Mouse (Mus musculus) gastrocnemius, postnatal 36 days (tissue): ENCODE data around the gene Ifitm2. TPM values are rescaled to one million over a fixed set of nuclear protein-coding genes. Genes with fewer than 3 reads are reported as not detected.
"Not testable (repeated sequence)": the region's sequence is repeated elsewhere in the genome, so short reads cannot be mapped to it uniquely, and the experiment has no call there.

Experiments
- DNase-seq, 2 experiments: peaks; one replicate each; pipeline ENCODE4 v3.0.0; 2022
- intact Hi-C: fragments of 180-260 bp; cut with DNase I; formaldehyde crosslinking; loops from one replicate; pipeline ENCODE4 v1.15.1; 2025
- long read RNA-seq, 2 experiments: library from polyadenylated mRNA; stranded (forward); transcript quantifications; one replicate each; pipeline ENCODE4 v2.0.0; 2021
- total RNA-seq, 2 experiments: library from RNA; stranded (reverse); gene quantifications; 2 replicates each; pipeline ENCODE4 v1.2.3; 2021

Gene Ifitm2
- total RNA-seq, result 10 to 100 TPM; 50.9 to 51.8 TPM
- long read RNA-seq, experiment 1, transcript Ifitm2-201 (2 exons, 655 nt), result major isoform, 101 of 105 reads
- long read RNA-seq, experiment 1, partial matches to known transcripts, result 2 of 105 reads
- long read RNA-seq, experiment 1, other reads (novel, unspliced or antisense), result 2 of 105 reads
- long read RNA-seq, experiment 2, transcript Ifitm2-201 (2 exons, 655 nt), result major isoform, 85 of 93 reads
- long read RNA-seq, experiment 2, partial matches to known transcripts, result 8 of 93 reads
- long read RNA-seq, experiment 2, other reads (novel, unspliced or antisense), result 0 of 93 reads

DNA sequence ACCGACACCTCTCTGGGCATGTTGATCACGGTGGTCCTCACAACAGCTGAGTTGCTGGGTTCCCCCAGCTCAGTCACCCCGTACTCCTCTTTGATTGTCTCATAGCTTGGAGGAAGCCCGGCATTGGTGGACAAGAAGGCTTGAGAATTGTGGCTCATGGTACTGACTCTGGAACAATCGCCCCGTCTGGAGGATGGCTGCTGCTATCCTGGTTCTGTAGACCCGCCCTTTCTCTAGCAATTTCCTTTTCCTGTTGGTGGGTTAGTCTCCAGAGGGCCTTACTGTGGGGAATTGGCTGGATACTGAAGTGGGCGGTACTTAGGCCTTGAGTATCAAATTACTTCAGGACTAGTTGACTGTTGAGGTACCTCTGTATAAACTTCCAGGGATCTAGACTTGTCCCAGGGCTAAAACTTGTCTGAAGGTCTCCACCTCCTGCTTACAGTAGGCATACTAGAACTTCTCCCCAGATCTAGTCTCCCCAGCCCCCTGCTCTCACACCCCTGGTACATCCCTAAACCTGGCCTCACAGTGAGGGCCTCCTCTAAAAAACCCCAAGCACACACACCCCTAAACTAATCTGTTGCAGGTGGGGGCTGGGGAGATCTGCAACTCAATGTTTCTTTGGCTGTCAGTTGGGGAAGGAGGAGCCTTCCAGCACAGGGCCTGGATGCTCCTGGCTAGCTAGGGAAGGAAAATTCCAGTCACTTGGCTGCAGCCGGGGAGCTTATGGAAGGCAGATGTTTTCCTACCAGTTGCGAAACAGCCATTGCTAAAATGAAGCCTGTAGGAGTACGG lies at the start of gene Ifitm2, which contains the start of gene Gm45717:
TSS of gene Ifitm2 (minus strand) at position 230 of the 798 bp plus-strand sequence.
TSS of gene Gm45717 (minus strand) at position 180 of the 798 bp plus-strand sequence.
- intact Hi-C loops, result loop anchor here (5.0 kb wide), 1 partner anchor 91 kb away; no protein-coding TSS in a partner anchor

GRCm38 (mm10) chr7:141003248-141004010 lies 47.6 kb upstream of the Ifitm2 start:
- DNase-seq, result no peak
- intact Hi-C loops, result no loop called here

More for the DNA sequence above, at the start of gene Ifitm2, which contains the start of gene Gm45717:
- peak; percentile 75 to 81 for DNase-seq

- intact Hi-C loops, result no loop called here
- no peak for DNase-seq
These were observed 45.3 kb upstream of the Ifitm2 start for GRCm38 (mm10) chr7:141000881-141001708.

GRCm38 (mm10) chr7:140998853-140999700 lies 43.3 kb upstream of the Ifitm2 start:
- intact Hi-C loops, result no loop called here
- no peak for DNase-seq

GRCm38 (mm10) chr7:140997817-140998216 lies 42.0 kb upstream of the Ifitm2 start:
- intact Hi-C loops, result no loop called here
- no peak for DNase-seq

- intact Hi-C loops, result no loop called here
These were observed 35.4 kb upstream of the Ifitm2 start for GRCm38 (mm10) chr7:140991117-140991689.

DNA sequence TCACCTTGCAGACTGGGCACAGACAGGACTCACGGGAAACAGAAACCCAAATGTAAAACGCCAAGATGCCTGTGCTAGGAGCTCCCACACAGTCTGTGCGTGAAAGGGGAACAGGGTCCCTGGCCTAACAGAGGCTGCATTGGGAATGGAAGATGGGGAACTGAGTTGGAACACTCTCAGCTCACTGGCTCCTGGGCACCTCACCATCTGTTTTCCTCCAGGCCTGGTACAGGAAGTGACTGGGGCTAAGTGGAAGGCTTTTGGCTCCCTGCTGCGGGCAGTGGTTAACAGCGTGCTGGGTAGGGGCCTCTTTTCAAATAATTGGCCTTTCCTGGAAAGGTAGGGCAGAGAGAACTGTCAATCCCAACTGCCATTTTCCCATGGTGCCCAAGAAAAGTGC lies 34.8 kb upstream of the Ifitm2 start:
- DNase-seq, result no peak
- intact Hi-C loops, result no loop called here

More at GRCm38 (mm10) chr7:140991117-140991689, 35.4 kb upstream of the Ifitm2 start:
- DNase-seq, result no peak

- DNase-seq, result no peak
- intact Hi-C loops, result no loop called here
These were observed 34.4 kb upstream of the Ifitm2 start for GRCm38 (mm10) chr7:140990185-140990584.

- intact Hi-C loops, result no loop called here
- DNase-seq, result no peak
These were observed 33.2 kb upstream of the Ifitm2 start for GRCm38 (mm10) chr7:140989022-140989421.

- intact Hi-C loops, result no loop called here
- DNase-seq, result no peak
These were observed 31.7 kb upstream of the Ifitm2 start for GRCm38 (mm10) chr7:140987182-140988138.

DNA sequence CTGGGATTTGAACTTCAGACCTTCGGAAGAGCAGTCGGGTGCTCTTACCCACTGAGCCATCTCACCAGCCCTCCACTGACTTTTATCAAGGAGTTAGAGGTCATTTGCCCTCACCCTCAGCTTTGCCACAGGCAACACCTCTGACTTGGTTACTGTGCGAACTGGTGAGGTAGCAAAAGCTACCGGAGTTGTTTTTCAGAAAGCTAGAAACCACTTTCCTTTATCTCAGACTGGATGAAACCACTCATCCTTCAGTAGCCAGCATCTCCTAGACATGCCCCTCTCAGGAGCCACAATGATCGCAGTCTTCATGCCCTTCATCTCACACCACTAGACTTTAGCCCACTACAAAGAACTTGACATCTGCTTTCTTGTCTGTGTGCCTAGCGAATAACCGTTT lies 27.2 kb upstream of the Ifitm2 start:
- intact Hi-C loops, result no loop called here
- DNase-seq, result no peak

DNA sequence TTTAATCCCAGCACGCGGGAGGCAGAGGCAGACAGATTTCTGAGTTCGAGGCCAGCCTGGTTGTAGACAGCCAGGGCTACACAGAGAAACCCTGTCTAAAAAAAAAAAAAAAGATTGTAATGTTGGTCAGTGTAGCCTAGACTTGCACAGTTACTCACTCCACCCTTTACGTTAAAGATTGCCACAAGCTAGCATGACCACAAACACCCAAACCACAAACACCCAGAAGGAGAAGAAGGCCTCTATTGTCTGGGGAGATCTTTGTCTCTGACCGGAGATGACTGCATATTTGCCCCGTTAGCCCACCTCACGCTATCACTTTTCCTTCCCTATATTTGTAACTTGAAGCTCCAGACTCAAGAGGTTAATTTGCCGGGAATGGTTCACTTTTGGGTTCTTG lies 25.9 kb upstream of the Ifitm2 start:
- DNase-seq, result no peak
- intact Hi-C loops, result no loop called here

DNA sequence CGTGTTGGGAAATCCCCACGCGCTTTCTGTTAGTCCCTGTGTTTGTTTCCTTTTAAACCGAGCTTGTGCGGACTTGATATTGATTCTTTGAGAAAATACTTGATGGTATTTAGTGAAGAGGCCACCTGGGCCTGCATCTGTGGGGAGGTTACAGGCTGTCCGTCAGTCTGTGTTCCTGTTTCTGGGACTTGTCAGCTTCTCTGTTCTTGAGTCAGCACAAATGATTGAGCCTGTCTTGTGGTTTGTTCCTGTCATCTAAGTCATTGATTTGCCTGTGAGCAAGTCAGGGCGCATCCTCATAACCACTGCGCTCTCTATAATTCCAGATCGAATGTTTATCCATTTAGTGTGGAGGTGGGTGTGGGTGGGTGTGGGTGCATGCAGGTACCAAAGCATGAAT lies 20.9 kb upstream of the Ifitm2 start:
- intact Hi-C loops, DNase-seq: not testable (repeated sequence)

GRCm38 (mm10) chr7:140975465-140975864 lies 19.7 kb upstream of the Ifitm2 start:
- intact Hi-C loops, result no loop called here
- DNase-seq, result no peak

- intact Hi-C loops, result no loop called here
- DNase-seq, result no peak
These were observed 19.2 kb upstream of the Ifitm2 start for GRCm38 (mm10) chr7:140974940-140975339.

GRCm38 (mm10) chr7:140973396-140974165 lies 17.8 kb upstream of the Ifitm2 start:
- intact Hi-C loops, result no loop called here
- DNase-seq, result no peak
